Comparison of ENCODE assay signal across 17 mouse cellular contexts in genomic region chr12:99377069-99377468, GRCm38 (mm10).
DNase-seq lines count a peak whose midpoint lies in the region; ATAC-seq and TF ChIP-seq lines count a peak whose summit lies in the region.
"Had no signal": no experiment of that assay in that cellular context is flagged by ENCODE, and none has a peak within 500 bp of the region (broad histone marks: within the 10 kb centered on the region; RNA-seq: fewer than 3 reads in every experiment).

No protein-coding gene starts in this region.

- H3K9ac ChIP-seq in heart, postnatal 0 days (replicated peaks; ENCODE audit: low read depth, low read length), result no peak overlapping the region
- H3K9ac ChIP-seq in heart, embryonic 11.5 days (ENCODE audit: low read depth, low read length), result no peak overlapping the region
- no peak overlapping the region for H3K9ac ChIP-seq in lung, postnatal 0 days (replicated peaks; ENCODE audit: low read depth)
- H3K9ac ChIP-seq: forebrain, embryonic 12.5 days; hindbrain, embryonic 12.5 days; limb, embryonic 15.5 days; lung, embryonic 14.5 days; neural tube, embryonic 12.5 days had no signal

- H3K4me2 ChIP-seq in heart, postnatal 0 days (ENCODE audit: low read depth, low read length), result no peak overlapping the region
- H3K4me2 ChIP-seq in heart, embryonic 11.5 days, result no peak overlapping the region
- H3K4me2 ChIP-seq in lung, postnatal 0 days (replicated peaks; ENCODE audit: low read depth, low read length), result no peak overlapping the region
- H3K4me2 ChIP-seq: forebrain, embryonic 12.5 days; hindbrain, embryonic 12.5 days; limb, embryonic 15.5 days; lung, embryonic 14.5 days; neural tube, embryonic 12.5 days had no signal

- 46% methylated on average over 10 of the region's 10 CpGs for WGBS in heart, postnatal 0 days
- WGBS in heart, embryonic 11.5 days (ENCODE audit: insufficient replicate concordance), result 63% methylated on average over 10 of the region's 10 CpGs
- 48% methylated on average over 9 of the region's 10 CpGs for WGBS in lung, postnatal 0 days

- no peak overlapping the region for H3K4me3 ChIP-seq in heart, postnatal 0 days (ENCODE audit: low read depth, low read length)
- H3K4me3 ChIP-seq in heart, embryonic 11.5 days (ENCODE audit: low read depth, low read length), result no peak overlapping the region
- H3K4me3 ChIP-seq in lung, postnatal 0 days (ENCODE audit: low read depth, low read length), result no peak overlapping the region
- H3K4me3 ChIP-seq: forebrain, embryonic 12.5 days; hindbrain, embryonic 12.5 days; limb, embryonic 15.5 days; neural tube, embryonic 12.5 days had no signal

- no peaks in the 10 kb centered on the region for H3K27me3 ChIP-seq in heart, postnatal 0 days (ENCODE audit: control insufficient read depth, insufficient read depth, low read length)
- no peaks in the 10 kb centered on the region for H3K27me3 ChIP-seq in heart, embryonic 11.5 days (ENCODE audit: control insufficient read depth, insufficient read depth, low read length)
- no peaks in the 10 kb centered on the region for H3K27me3 ChIP-seq in lung, postnatal 0 days (replicated peaks; ENCODE audit: insufficient read depth, low read length)
- H3K27me3 ChIP-seq: forebrain, embryonic 12.5 days; hindbrain, embryonic 12.5 days; limb, embryonic 15.5 days; neural tube, embryonic 12.5 days had no signal

- H3K4me1 ChIP-seq in heart, postnatal 0 days (ENCODE audit: control insufficient read depth, insufficient read depth), result peaks cover 31% of the 10 kb centered on the region
- H3K4me1 ChIP-seq in heart, embryonic 11.5 days (ENCODE audit: control insufficient read depth, insufficient read depth, low read length), result peaks cover 49% of the 10 kb centered on the region
- no peaks in the 10 kb centered on the region for H3K4me1 ChIP-seq in lung, postnatal 0 days (ENCODE audit: insufficient read depth, low read depth, low read length)

- H3K36me3 ChIP-seq in heart, postnatal 0 days (replicated peaks; ENCODE audit: control insufficient read depth, insufficient read depth, low read length), result no peaks in the 10 kb centered on the region; the same call in 1 of the 2 replicates
- no peaks in the 10 kb centered on the region for H3K36me3 ChIP-seq in heart, embryonic 11.5 days (ENCODE audit: control insufficient read depth, insufficient read depth, low read length)
- no peaks in the 10 kb centered on the region for H3K36me3 ChIP-seq in lung, postnatal 0 days (ENCODE audit: insufficient read depth, low read length)

- no peak for TF ChIP-seq EP300 in heart, postnatal 0 days (IDR thresholded peaks at IDR 0.05; ENCODE audit: low read depth)
- TF ChIP-seq EP300 in lung, postnatal 0 days (IDR thresholded peaks at IDR 0.05), result no peak

- ATAC-seq in heart, postnatal 0 days (ENCODE audit: insufficient read depth, low read depth), result peak; percentile 48
- no peak for ATAC-seq in heart, embryonic 11.5 days (replicated peaks; ENCODE audit: insufficient number of reproducible peaks, low FRiP score, low TSS enrichment)
- peak; percentile 69 for ATAC-seq in lung, postnatal 0 days

- DNase-seq in adrenal gland, postnatal 14 days, result peak; percentile 39
- no peak for DNase-seq in adrenal gland, adult 8-10 months
- peak; percentile 47 for DNase-seq in heart, postnatal 0 days (ENCODE audit: low spot score)
- DNase-seq in lung, postnatal 0 days (ENCODE audit: low spot score), result no peak
- DNase-seq in lung, postnatal 10 days, result no peak
- no peak for DNase-seq in frontal cortex, postnatal 36 days (ENCODE audit: low spot score in 2 of 2)
- DNase-seq in urinary bladder, adult 18-20 months (ENCODE audit: low spot score in 2 of 2), result no peak
- DNase-seq: cerebellum, postnatal 10 days; embryo, embryonic 11 days; kidney, adult 18-20 months; lung, embryonic 14.5 days; thymus, adult 18-20 months had no signal

- H3K27ac ChIP-seq in heart, postnatal 0 days (ENCODE audit: low read depth), result no peak overlapping the region
- H3K27ac ChIP-seq in heart, embryonic 11.5 days (ENCODE audit: low read depth, low read length), result no peak overlapping the region
- no peak overlapping the region for H3K27ac ChIP-seq in lung, postnatal 0 days (ENCODE audit: low read length)
- H3K27ac ChIP-seq: forebrain, embryonic 12.5 days; hindbrain, embryonic 12.5 days; limb, embryonic 15.5 days; neural tube, embryonic 12.5 days had no signal

- no peaks in the 10 kb centered on the region for H3K9me3 ChIP-seq in heart, postnatal 0 days (replicated peaks; ENCODE audit: control insufficient read depth, low read length)
- H3K9me3 ChIP-seq in heart, embryonic 11.5 days (replicated peaks; ENCODE audit: control insufficient read depth, low read length), result no peaks in the 10 kb centered on the region
- no peaks in the 10 kb centered on the region for H3K9me3 ChIP-seq in lung, postnatal 0 days (ENCODE audit: low read length)
- H3K9me3 ChIP-seq: forebrain, embryonic 12.5 days; hindbrain, embryonic 12.5 days; limb, embryonic 15.5 days; neural tube, embryonic 12.5 days had no signal

- no peak for TF ChIP-seq CTCF in heart, postnatal 0 days (IDR thresholded peaks at IDR 0.05; ENCODE audit: low read depth)
- no peak for TF ChIP-seq CTCF in lung, postnatal 0 days (IDR thresholded peaks at IDR 0.05)

Comparison
In these comparisons a context has a peak if more than half of its experiments do, and no peak if none do; other contexts are left out.
1. DNase-seq: peak in adrenal gland, postnatal 14 days (single experiment) and heart, postnatal 0 days (single experiment); none in adrenal gland, adult 8-10 months (single experiment), lung, postnatal 0 days (single experiment), lung, postnatal 10 days (single experiment), frontal cortex, postnatal 36 days (0 of 2) and urinary bladder, adult 18-20 months (0 of 2).